ENCODE assay signal across 8 mouse cellular contexts in genomic region chr12:40445206-40445605, GRCm38 (mm10). TPM values are rescaled to one million over a fixed set of nuclear protein-coding genes. Genes with fewer than 3 reads are reported as not detected.
DNase-seq lines count a peak whose midpoint lies in the region; ATAC-seq and TF ChIP-seq lines count a peak whose summit lies in the region.

No protein-coding gene starts in this region.

- ATAC-seq in hindbrain, embryonic 12.5 days (ENCODE audit: low FRiP score) = peak; percentile 27
- ATAC-seq in lung, postnatal 0 days = peak; percentile 30

- H3K27ac ChIP-seq in hindbrain, embryonic 12.5 days = 0 out of 2 replicates have a peak overlapping the region, but pooled peaks have one; percentile 24
- H3K27ac ChIP-seq in lung, postnatal 0 days (ENCODE audit: low read length) = peak overlapping the region; percentile 34

- under 1% methylated on average over 16 of the region's 16 CpGs for WGBS in hindbrain, embryonic 12.5 days
- under 1% methylated on average over 16 of the region's 16 CpGs for WGBS in lung, postnatal 0 days

- H3K27me3 ChIP-seq in hindbrain, embryonic 12.5 days = no peaks in the 10 kb centered on the region
- H3K27me3 ChIP-seq in lung, postnatal 0 days (replicated peaks; ENCODE audit: insufficient read depth, low read length) = no peaks in the 10 kb centered on the region

- peak overlapping the region; percentile 76 for H3K4me2 ChIP-seq in hindbrain, embryonic 12.5 days (replicated peaks)
- H3K4me2 ChIP-seq in lung, postnatal 0 days (replicated peaks; ENCODE audit: low read depth, low read length) = peak overlapping the region; percentile 60

- no peaks in the 10 kb centered on the region for H3K36me3 ChIP-seq in hindbrain, embryonic 12.5 days
- no peaks in the 10 kb centered on the region for H3K36me3 ChIP-seq in lung, postnatal 0 days (ENCODE audit: insufficient read depth, low read length)

- H3K9ac ChIP-seq in hindbrain, embryonic 12.5 days = peak overlapping the region; percentile 61
- peak overlapping the region; percentile 6; the same call in 1 of the 2 replicates for H3K9ac ChIP-seq in lung, postnatal 0 days (replicated peaks; ENCODE audit: low read depth)

- peak; percentile 23 for DNase-seq in retina, postnatal 7 days (ENCODE audit: low read depth, low spot score)
- no peak for DNase-seq in retina, postnatal 1 day
- DNase-seq in embryo, embryonic 11 days = peak; percentile 47
- peak; percentile 70 for DNase-seq in lung, postnatal 0 days (ENCODE audit: low spot score)
- no peak for DNase-seq in yolk sac, embryonic 10.5 days (ENCODE audit: low spot score)
- no peak for DNase-seq in cerebellum, adult 11 months
- DNase-seq in right cerebral cortex, adult 18-20 months = no peak

- H3K4me3 ChIP-seq in hindbrain, embryonic 12.5 days = peak overlapping the region; percentile 81
- peak overlapping the region; percentile 87 for H3K4me3 ChIP-seq in lung, postnatal 0 days (ENCODE audit: low read depth, low read length)

- TF ChIP-seq EP300 in lung, postnatal 0 days (IDR thresholded peaks at IDR 0.05) = no peak; the same call in 1 of the 2 replicates

- TF ChIP-seq CTCF in lung, postnatal 0 days (IDR thresholded peaks at IDR 0.05) = no peak

- H3K9me3 ChIP-seq in hindbrain, embryonic 12.5 days (replicated peaks) = no peaks in the 10 kb centered on the region
- no peaks in the 10 kb centered on the region for H3K9me3 ChIP-seq in lung, postnatal 0 days (ENCODE audit: low read length)

- peaks cover 20% of the 10 kb centered on the region for H3K4me1 ChIP-seq in hindbrain, embryonic 12.5 days
- peaks cover 5% of the 10 kb centered on the region; the same call in 1 of the 2 replicates for H3K4me1 ChIP-seq in lung, postnatal 0 days (ENCODE audit: insufficient read depth, low read depth, low read length)

RNA-seq across cellular contexts. Expression of gene Zfp277, which starts 0.5 kb away (rescaled TPM):
- 32.3 and 33.8 TPM in 2 replicates for polyA plus RNA-seq in hindbrain, embryonic 12.5 days (2016; fragmentation: Nextera tagmentation; extraction: Ambion mirVana)
- 25.8 and 30.1 TPM in 2 replicates for polyA plus RNA-seq in lung, postnatal 0 days (2015; fragmentation: Nextera tagmentation; extraction: Ambion mirVana)

RNA-seq across cellular contexts. Expression of gene Dock4, which starts 0.5 kb away (rescaled TPM):
- polyA plus RNA-seq in hindbrain, embryonic 12.5 days (2016; fragmentation: Nextera tagmentation; extraction: Ambion mirVana) = 42.5 and 45.0 TPM in 2 replicates
- polyA plus RNA-seq in lung, postnatal 0 days (2015; fragmentation: Nextera tagmentation; extraction: Ambion mirVana) = 18.5 and 23.4 TPM in 2 replicates

Comparison
In these comparisons a context has a peak if more than half of its experiments do, and no peak if none do; other contexts are left out.
1. DNase-seq: peak in retina, postnatal 7 days (single experiment), embryo, embryonic 11 days (single experiment) and lung, postnatal 0 days (single experiment); none in retina, postnatal 1 day (single experiment), yolk sac, embryonic 10.5 days (single experiment), cerebellum, adult 11 months (single experiment) and right cerebral cortex, adult 18-20 months (single experiment).